Mouse (Mus musculus): ENCODE results near the gene Set.
A peak's percentile ranks its signal among the peaks of the same experiment; 100 is the strongest.

Set gene

DNA sequence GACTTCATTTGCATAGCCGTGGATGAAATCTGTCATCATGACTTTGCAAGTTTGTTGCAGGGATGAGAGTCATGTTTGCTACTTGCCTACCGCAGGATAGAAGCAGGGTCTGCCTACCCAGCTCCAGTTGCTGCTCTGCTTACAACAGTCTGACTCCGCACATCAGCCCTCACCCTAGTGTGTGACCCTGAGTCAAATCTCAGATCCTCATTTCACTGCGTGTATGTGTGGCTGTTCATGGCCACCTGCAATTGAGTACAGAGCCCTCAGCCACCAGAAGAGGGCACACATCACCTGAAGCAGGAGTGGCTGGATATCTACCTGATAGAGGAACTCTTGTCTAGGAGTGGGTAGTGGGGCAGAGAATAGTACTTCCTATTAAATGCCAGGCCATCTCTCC, 30.1 kb downstream of the Set start:
- DNase-seq (ENCODE audit: low spot score in 2 of 2), result no peak

DNA sequence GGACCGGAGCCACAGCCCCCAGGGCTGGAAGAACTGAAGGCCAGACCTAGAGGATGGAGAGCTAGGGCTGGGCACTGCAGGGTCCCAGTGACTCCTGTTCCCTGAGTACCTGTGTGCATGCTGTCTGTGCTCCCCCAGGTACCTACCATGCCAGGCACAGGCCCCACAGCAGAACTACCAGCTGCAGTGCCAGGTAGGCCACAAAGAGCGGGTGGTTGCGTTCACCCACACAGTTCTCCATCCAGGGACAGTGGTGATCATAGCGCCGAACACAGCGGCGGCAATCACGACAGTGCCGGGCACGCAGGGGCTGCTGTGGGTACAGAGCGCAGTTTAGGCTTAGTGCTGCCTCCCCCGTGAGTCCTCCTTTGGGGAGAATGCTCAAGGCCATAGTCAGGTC, 34.3 kb downstream of the Set start:
- no peak for DNase-seq (ENCODE audit: low spot score in 2 of 2)

DNA sequence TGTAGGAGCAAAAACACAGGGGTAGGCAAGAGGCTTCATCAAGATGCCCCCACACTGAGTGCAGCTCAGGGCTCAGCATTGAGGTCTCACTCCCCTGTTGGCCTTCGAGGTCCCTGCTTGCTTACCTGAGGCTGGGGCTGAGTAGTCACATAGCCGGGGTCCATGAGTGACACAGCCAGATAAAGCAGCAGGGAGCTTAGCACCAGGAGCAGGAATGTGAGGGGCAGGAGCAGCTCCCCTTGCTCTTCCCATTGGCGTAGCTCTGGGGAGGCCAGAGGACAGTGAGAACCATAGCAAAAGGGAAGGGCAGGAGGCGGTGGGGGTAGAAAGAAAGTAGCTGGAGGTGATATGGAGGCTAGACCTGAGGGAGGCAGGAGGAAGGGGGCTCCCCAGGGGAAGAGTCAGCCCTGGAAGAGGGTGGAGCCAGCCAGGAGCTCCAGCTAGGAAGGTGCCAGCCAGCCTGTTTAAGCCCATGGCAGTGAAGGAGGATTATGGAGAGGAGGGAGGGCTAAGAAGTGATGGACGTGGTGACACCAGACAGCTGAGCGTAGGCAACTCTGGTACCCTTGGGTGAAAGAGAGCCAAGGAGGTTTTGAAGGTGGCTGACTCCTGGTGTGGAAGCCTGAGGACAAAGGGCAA, 35.2 kb downstream of the Set start:
- DNase-seq (ENCODE audit: low spot score in 2 of 2), result no peak

DNA sequence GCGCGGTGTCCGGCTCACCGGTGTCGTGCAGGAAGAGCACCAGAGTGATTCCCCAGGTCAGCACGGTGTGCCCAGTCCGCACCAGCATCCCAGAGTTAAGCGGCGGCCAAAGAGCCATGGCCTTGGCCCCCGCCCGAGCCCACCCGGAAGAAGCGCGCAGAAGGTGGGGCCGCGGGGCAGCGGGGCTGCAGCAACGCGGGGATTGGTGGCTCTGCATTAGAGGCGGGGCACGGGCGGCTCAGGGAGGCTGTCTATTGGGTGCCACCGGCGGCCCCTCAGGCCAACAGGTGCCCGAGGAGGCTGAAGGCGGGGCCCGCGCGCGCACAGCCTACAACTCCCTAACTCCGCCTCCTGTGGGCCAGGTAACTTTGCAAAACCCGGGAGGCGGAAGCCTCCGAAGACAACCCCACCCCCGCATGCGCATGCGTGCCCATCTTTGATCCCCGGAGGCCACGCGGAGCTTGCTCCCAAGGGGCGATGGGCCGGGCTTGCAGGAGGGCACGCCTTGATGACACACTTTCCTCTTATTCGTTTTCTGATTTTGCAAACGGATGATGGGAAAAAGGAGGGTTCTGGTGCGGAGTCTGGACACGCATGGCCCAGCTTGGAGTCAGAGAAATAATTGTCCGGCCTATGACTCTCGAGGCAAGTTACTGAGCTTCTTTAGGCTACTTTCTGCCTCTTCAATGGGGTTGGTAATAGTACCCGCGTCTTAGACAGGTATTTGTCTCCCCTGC, 36.5 kb downstream of the Set start, which contains the start of gene Zdhhc12:
Gene Zdhhc12, minus strand, starts transcription at position 178 of the 737 bp plus-strand sequence.
- DNase-seq (ENCODE audit: low spot score in 2 of 2), result peak; percentile 97 to 99

DNA sequence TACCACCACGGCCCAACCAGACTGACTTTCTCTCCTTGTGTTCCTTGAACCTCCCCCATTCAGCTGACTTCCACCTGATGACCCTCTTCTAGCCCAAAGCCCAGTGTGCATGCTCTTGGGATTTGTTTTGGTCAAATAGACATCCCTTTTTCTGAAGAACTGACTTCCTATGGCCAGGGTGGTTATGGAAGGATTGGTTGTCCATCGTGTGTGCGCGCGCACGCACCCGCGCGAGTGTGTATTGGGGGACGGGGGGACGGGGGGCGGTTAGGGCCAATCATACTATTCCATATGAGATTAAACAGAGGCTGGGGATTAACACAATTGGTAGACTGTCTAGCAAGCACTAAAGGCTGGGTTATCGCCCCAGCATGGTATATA, 37.0 kb downstream of the Set start:
- no peak for DNase-seq (ENCODE audit: low spot score in 2 of 2)

DNA sequence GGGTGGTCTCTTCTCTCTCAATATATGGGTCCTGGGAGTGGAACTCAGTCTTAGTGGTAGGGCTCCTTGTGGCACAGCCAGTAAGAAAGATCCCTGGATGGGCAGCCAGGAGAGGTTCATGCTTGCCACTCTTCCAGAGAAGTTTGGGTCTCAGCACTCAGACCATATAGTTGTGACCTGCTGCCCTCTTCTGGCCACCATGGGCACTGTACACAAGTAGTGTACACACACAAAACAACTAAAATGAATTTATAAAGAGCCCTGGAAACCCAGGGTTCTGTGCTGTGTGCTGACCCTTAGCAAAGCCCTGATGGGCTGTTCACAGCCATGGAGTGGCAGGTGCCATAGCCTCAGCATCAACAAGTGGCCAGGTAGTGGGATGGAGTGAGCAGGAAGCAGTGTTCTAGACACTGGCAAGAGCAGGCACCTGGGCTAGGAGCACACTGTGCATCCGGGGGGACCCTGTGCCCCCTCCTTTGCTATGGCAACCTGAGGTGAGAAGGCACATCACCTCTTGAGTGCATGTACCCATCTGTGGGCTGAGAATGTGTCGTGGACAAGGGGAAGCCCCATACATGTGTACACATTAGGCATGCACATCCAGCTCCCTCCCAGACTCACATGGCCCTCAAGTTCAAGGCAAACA, 38.8 kb downstream of the Set start:
- DNase-seq (ENCODE audit: low spot score in 2 of 2), result peak; percentile 34 to 53

DNA sequence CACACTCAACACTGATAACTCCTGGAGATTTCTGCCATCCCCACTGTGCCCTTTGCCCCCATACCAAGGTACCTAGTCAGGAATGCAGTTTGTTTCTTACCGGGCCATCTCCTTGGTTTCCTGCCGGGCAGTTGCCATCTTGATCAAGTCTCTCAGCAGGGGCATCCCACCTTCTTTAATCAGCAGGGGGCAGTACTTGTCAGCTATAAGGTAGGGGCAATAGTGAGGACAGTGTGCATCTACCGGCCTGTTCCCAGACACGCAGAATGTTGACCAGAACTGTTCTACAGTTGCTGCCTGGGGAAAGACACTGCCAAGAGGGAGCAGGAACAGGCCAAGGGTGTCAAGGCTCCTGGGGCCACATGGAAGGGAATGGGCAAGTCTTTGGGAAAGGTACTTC, 43.0 kb downstream of the Set start:
- no peak for DNase-seq (ENCODE audit: low spot score in 2 of 2)

DNA sequence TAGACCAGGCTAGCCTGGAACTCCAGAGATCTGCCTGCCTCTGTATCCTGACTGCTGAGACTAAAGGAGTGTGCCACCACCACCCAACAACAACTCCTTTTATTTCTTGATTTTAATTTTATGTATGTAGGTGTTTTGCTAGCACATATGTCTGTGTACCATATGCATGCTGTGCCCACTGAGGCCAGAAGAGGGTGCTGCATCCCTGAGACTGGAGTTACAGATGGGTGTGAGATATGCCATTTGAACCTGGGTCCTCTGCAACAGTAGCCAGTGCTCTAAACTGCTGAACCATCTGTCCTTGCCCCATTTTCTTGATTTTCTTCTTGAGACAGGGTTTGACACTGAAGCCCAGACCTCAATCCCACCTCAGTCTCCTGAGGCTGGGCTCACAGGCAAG, 49.2 kb downstream of the Set start:
- DNase-seq (ENCODE audit: low spot score in 2 of 2), result peak; percentile 37 to 67

DNA sequence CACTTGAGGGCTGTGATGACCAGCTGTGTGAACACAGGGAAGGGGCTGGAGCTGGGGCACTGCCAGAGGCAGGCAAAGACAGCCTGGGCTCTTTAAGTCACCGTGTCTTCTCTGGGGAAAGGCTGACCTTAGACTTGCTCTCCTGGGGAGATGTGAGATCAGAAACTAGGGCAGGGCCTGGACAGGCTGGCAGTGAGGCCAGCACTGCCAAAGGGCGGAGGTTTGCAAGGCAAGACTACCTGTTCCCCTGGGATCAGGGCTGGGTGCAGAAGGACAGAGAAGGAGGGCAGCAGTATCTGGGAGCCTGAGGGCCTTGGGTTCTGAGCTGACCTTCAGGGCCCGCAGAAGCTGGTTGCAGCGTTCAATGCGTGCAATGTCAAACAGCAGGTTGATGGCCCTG, 50.5 kb downstream of the Set start:
- no peak for DNase-seq (ENCODE audit: low spot score in 2 of 2)

DNA sequence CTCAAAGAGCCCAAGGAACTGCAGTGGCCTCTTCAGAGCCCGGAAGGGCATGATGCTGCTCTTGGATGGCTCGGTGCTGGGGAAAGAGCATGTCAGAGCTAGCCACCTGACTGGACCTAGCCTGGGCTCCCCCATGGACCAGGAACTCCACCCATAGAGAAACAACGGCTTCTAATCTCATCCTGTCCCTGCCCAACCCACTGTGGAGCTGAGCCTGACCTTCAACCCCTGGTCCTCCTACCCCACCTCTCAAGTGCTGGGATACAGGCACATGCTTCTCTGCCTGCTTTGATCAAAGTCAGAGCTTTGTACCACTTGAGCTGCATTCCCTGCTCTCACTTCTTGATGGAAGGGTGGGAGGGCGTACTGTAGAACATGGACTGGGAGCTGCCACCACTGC, 51.1 kb downstream of the Set start:
- no peak for DNase-seq (ENCODE audit: low spot score in 2 of 2)

DNA sequence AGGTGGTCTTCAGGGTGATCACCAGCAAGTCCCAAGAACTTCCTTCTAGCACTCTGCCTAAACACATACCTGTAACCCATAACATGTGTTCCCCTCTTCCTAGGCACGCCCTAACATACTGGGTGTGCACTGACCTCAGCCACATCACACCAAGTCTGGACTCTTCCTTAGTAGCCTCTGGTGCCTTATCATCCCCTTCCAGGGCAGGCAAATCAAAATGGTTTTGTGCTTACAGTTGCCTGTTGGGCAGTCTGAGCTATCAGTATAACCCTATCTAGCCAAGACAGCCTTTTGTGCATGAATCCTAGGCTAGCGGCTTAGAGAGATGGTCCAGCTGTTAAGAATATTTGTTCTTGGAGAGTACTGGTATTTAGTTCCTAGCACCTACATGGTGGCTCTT, 54.3 kb downstream of the Set start:
- no peak for DNase-seq (ENCODE audit: low spot score in 2 of 2)

DNA sequence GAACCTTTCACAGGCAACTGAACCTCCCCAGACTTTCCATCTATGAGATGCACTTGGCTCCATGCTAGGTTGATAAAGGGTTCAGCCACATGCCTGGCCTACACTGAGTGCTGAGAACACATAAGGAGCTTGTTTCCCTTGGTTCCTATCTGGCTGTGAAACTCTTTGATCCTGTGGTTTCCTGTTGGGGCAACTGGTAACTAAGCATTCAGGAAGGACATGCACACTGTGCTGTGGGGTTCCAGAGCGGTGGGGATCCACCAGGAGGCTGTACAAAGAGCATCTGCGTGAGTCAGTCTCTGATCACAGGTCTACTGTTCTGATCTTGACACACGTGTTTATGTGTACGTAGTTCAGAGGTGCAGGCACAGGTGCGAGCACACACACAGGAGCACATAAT, 55.4 kb downstream of the Set start:
- DNase-seq (ENCODE audit: low spot score in 2 of 2), result no peak

DNA sequence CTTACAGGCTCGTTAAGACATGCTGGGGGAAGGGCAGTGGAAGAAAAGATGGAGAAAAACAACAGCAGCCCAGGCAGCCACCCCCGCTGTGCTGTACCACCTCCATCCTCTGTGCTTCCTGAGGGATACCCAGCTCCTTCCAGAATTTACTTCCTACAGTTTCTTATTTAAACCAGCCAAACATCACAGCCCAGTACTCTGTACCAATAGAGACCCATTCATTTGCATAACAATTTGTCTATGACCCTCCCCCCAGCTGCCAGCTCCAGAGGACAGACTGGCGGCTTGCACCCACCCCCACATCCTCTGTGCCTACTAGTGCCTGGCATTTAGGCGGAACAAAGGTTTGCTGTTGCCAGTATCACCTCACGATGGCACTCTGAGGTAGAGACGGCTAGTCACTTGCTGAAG, 62.5 kb downstream of the Set start:
- peak; percentile 46 to 55 for DNase-seq (ENCODE audit: low spot score in 2 of 2)

DNA sequence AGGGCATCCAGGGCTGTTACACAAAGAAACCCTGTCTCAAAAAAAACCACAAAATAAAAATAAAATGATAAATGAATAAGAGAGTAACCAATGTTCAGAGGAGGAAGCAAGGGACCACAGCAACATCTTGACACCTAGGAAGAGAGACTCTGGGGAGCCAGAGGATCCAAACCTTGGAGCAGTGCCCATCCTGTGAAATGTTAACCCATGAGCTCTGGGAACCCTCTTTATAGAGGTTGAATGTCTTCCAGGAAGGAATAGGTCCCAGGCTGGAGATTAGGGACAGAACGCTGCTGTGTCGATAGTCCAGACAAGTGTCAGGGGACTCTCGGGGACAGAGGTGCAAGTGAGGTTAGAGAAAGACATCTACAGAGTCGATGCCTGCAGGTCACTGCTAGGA, 63.1 kb downstream of the Set start:
- no peak for DNase-seq (ENCODE audit: low spot score in 2 of 2)
